Mouse (Mus musculus) liver, embryonic 16.5 days (tissue): ENCODE results near the gene Dmbt1. TPM values are rescaled to one million over a fixed set of nuclear protein-coding genes. Genes with fewer than 3 reads are reported as not detected.

Source experiments
- polyA plus RNA-seq: library from polyadenylated mRNA; unstranded; fragments of >200 nt; fragmentation: Nextera tagmentation; extraction: Ambion mirVana; gene quantifications from 2 replicates; pipeline ENCODE4 v1.2.1, GENCODE M21; 2015

Gene Dmbt1
- polyA plus RNA-seq, 1 experiment from 2014 or later: 3.9 TPM

Other genes starting within 250 kb of the Dmbt1 start
- 13.8 and 15.7 TPM in 2 replicates for gene Plekha1, start 166.3 kb upstream of the Dmbt1 start, polyA plus RNA-seq
- 1.0 and 1.1 TPM in 2 replicates for gene Htra1, start 95.9 kb upstream of the Dmbt1 start, polyA plus RNA-seq
- not detected in 2 replicates for gene 4933402N03Rik, start 114.3 kb downstream of the Dmbt1 start, polyA plus RNA-seq
- not detected in 2 replicates for gene 5430419D17Rik, start 142.3 kb downstream of the Dmbt1 start, polyA plus RNA-seq